Mouse (Mus musculus) embryonic fibroblast, embryonic 13.5 days (primary cell): ENCODE results near the gene Parvb.

ENCODE experiments used
- CTCF ChIP-seq: IDR thresholded peaks from 2 replicates; pipeline ENCODE4 v1.5.1; 2011; ENCODE audit warnings: mild to moderate bottlenecking, control low read depth, low read length, moderate library complexity, borderline replicate concordance; ENCODE audit not compliant: insufficient read depth
- POLR2A ChIP-seq: IDR thresholded peaks from 2 replicates; pipeline ENCODE4 v1.6.1; 2011; ENCODE audit warnings: low read depth, mild to moderate bottlenecking, control low read depth, low read length, moderate library complexity

GRCm38 (mm10) chr15:84211564-84211963 lies 20.3 kb upstream of the Parvb start:
- TF ChIP-seq POLR2A = no peak
- no peak for TF ChIP-seq CTCF
